Mouse (Mus musculus): ENCODE measurements around the gene Creb3.

GRCm38 (mm10) chr4:43559519-43560242, 2.5 kb upstream of the Creb3 start:
- TF ChIP-seq POLR2A (IDR thresholded peaks at IDR 0.05; ENCODE audit: borderline replicate concordance, extremely low read depth, low read depth, low read length) = no peak
- no peak for TF ChIP-seq CTCF (IDR thresholded peaks at IDR 0.05; ENCODE audit: insufficient read depth, low read length)
